Mouse (Mus musculus) embryonic facial prominence, embryonic 11.5 days (tissue): ENCODE data around the gene 1700013G24Rik. TPM values are rescaled to one million over a fixed set of nuclear protein-coding genes. Genes with fewer than 3 reads are reported as not detected.

ENCODE experiments used
- ATAC-seq: fragments of 200-750 bp; cut with Nextera tagmentation; replicated peaks from 2 replicates; pipeline ENCODE4 v1.8.0; 2017; ENCODE audit warnings: low read depth; ENCODE audit not compliant: insufficient number of reproducible peaks, low FRiP score, low TSS enrichment
- DNase-seq: peaks from one replicate; pipeline ENCODE4 v3.0.0-alpha.2; 2015; ENCODE audit warnings: low spot score
- H3K27ac ChIP-seq: fragments of 300-500 bp; sonication (generic); replicated peaks from 2 replicates; pipeline ENCODE4 v1.5.1; 2014; ENCODE audit warnings: mild to moderate bottlenecking, low read depth, low read length, control low read depth
- H3K27me3 ChIP-seq: fragments of 300-500 bp; sonication (generic); 2 replicates; pipeline ENCODE4 v1.6.1; 2014; ENCODE audit warnings: mild to moderate bottlenecking, low read length, moderate library complexity, mixed read lengths; ENCODE audit not compliant: control insufficient read depth, insufficient read depth
- H3K36me3 ChIP-seq: fragments of 300-500 bp; sonication (generic); replicated peaks from 2 replicates; pipeline ENCODE4 v1.6.1; 2014; ENCODE audit warnings: low read depth, mild to moderate bottlenecking, low read length, moderate library complexity, mixed read lengths; ENCODE audit not compliant: control insufficient read depth, insufficient read depth
- H3K4me1 ChIP-seq: fragments of 300-500 bp; sonication (generic); 2 replicates; pipeline ENCODE4 v1.6.1; 2014; ENCODE audit warnings: low read length, mixed read lengths; ENCODE audit not compliant: control insufficient read depth, insufficient read depth
- H3K4me2 ChIP-seq: fragments of 300-500 bp; sonication (generic); 2 replicates; pipeline ENCODE4 v1.6.1; 2014; ENCODE audit warnings: low read depth, mild to moderate bottlenecking, control low read depth, low read length, moderate library complexity
- H3K4me3 ChIP-seq: fragments of 300-500 bp; sonication (generic); 2 replicates; pipeline ENCODE4 v1.5.1; 2014; ENCODE audit warnings: low read depth, low read length, control low read depth
- H3K9ac ChIP-seq: fragments of 300-500 bp; sonication (generic); replicated peaks from 2 replicates; pipeline ENCODE4 v1.6.1; 2014; ENCODE audit warnings: mild to moderate bottlenecking, control low read depth, low read length
- H3K9me3 ChIP-seq: fragments of 300-500 bp; sonication (generic); replicated peaks from 2 replicates; pipeline ENCODE4 v1.6.1; 2016; ENCODE audit warnings: mild to moderate bottlenecking, low read length, inconsistent platforms, mixed read lengths; ENCODE audit not compliant: control insufficient read depth
- WGBS: fragments of 180-500 bp; shearing (Covaris S2); extraction: QIAGEN DNeasy Blood & Tissue Kit; methylation state at CpG from one replicate; pipeline ENCODE4 v1.1.7; 2014; 5-methylcytosine and 5-hydroxymethylcytosine counted together
- polyA plus RNA-seq: library from polyadenylated mRNA; unstranded; fragments of >200 nt; fragmentation: Nextera tagmentation; extraction: Ambion mirVana; gene quantifications from 2 replicates; pipeline ENCODE4 v1.2.1, GENCODE M21; 2014

Gene 1700013G24Rik
- polyA plus RNA-seq, 1 experiment from 2014 or later = not detected

GRCm38 (mm10) chr4:137468260-137469080 lies 15.4 kb downstream of the 1700013G24Rik start, which contains the start of gene Hspg2:
TSS of gene Hspg2 (plus strand) at chr4:137468769.
- peak; percentile 87 for ATAC-seq
- Histone ChIP-seq H3K4me1 (no peaks in the 10 kb centered on the region), H3K4me2 (peak within 1 kb of the TSS; percentile 91), H3K36me3 (no peaks in the 10 kb centered on the region), H3K27me3 (no peaks in the 10 kb centered on the region), H3K4me3 (peak within 1 kb of the TSS; percentile 76), H3K9ac (peak within 1 kb of the TSS; percentile 79), H3K9me3 (no peaks in the 10 kb centered on the region), H3K27ac (peak within 1 kb of the TSS; percentile 42)
- DNase-seq = peak; percentile 99
- 2% methylated on average over 65 of the region's 72 CpGs for WGBS

- Histone ChIP-seq H3K4me1 (no peaks in the 10 kb centered on the region), H3K4me3 (peak overlapping the region; percentile 76), H3K4me2 (peak overlapping the region; percentile 91), H3K9me3 (no peaks in the 10 kb centered on the region), H3K36me3 (no peaks in the 10 kb centered on the region), H3K27me3 (no peaks in the 10 kb centered on the region), H3K27ac (peak overlapping the region; percentile 42), H3K9ac (peak overlapping the region; percentile 79)
- DNase-seq (peak; percentile 52), ATAC-seq (0 out of 2 replicates have a peak, but pooled peaks have one; percentile 0)
- 4% methylated on average over 19 of the region's 20 CpGs for WGBS
Measured at GRCm38 (mm10) chr4:137469081-137469844, 16.2 kb downstream of the 1700013G24Rik start.

- Histone ChIP-seq H3K4me2 (peak overlapping the region; percentile 91), H3K36me3 (no peaks in the 10 kb centered on the region), H3K27me3 (no peaks in the 10 kb centered on the region), H3K4me3 (peak overlapping the region; percentile 76), H3K27ac (no peak overlapping the region), H3K9ac (peak overlapping the region; percentile 79), H3K4me1 (no peaks in the 10 kb centered on the region), H3K9me3 (no peaks in the 10 kb centered on the region)
- WGBS = 43% methylated on average over 15 of the region's 15 CpGs
- DNase-seq (no peak), ATAC-seq (0 out of 2 replicates have a peak, but pooled peaks have one; percentile 8)
Measured at GRCm38 (mm10) chr4:137469845-137470692, 17.0 kb downstream of the 1700013G24Rik start.

GRCm38 (mm10) chr4:137470701-137471317 lies 17.7 kb downstream of the 1700013G24Rik start:
- H3K4me2 ChIP-seq = peak overlapping the region; percentile 5; the same call in 1 of the 2 replicates
- H3K27me3 ChIP-seq = no peaks in the 10 kb centered on the region
- no peak for ATAC-seq
- DNase-seq = no peak
- H3K4me1 ChIP-seq = no peaks in the 10 kb centered on the region
- peak overlapping the region; percentile 29 for H3K27ac ChIP-seq
- H3K9me3 ChIP-seq = no peaks in the 10 kb centered on the region
- no peaks in the 10 kb centered on the region for H3K36me3 ChIP-seq
- peak overlapping the region; percentile 76; the same call in 1 of the 2 replicates for H3K4me3 ChIP-seq
- peak overlapping the region; percentile 28 for H3K9ac ChIP-seq
- 56% methylated on average over 9 of the region's 9 CpGs for WGBS

GRCm38 (mm10) chr4:137471326-137471725 lies 18.2 kb downstream of the 1700013G24Rik start:
- Histone ChIP-seq H3K36me3 (no peaks in the 10 kb centered on the region), H3K27me3 (no peaks in the 10 kb centered on the region), H3K27ac (peak overlapping the region; percentile 29), H3K9me3 (no peaks in the 10 kb centered on the region), H3K4me3 (no peak overlapping the region), H3K4me1 (peaks cover 3% of the 10 kb centered on the region; the same call in 1 of the 2 replicates), H3K9ac (peak overlapping the region; percentile 28), H3K4me2 (no peak overlapping the region; the same call in 1 of the 2 replicates)
- no peak for DNase-seq
- ATAC-seq = no peak
- 59% methylated on average over 8 of the region's 8 CpGs for WGBS

- H3K36me3 ChIP-seq = no peaks in the 10 kb centered on the region
- 82% methylated on average over 8 of the region's 8 CpGs for WGBS
- no peaks in the 10 kb centered on the region for H3K9me3 ChIP-seq
- H3K27ac ChIP-seq = no peak overlapping the region
- H3K4me2 ChIP-seq = no peak overlapping the region
- H3K27me3 ChIP-seq = no peaks in the 10 kb centered on the region
- H3K4me3 ChIP-seq = no peak overlapping the region
- DNase-seq = no peak
- H3K9ac ChIP-seq = no peak overlapping the region; the same call in 1 of the 2 replicates
- H3K4me1 ChIP-seq = peaks cover 11% of the 10 kb centered on the region
- no peak for ATAC-seq
Measured at GRCm38 (mm10) chr4:137473240-137473639, 20.2 kb downstream of the 1700013G24Rik start.

GRCm38 (mm10) chr4:137473701-137474388 lies 20.8 kb downstream of the 1700013G24Rik start:
- ATAC-seq (no peak), DNase-seq (no peak)
- H3K27me3 ChIP-seq = no peaks in the 10 kb centered on the region
- 73% methylated on average over 18 of the region's 18 CpGs for WGBS
- no peak overlapping the region for H3K27ac ChIP-seq
- no peak overlapping the region for H3K4me2 ChIP-seq
- H3K4me1 ChIP-seq = peaks cover 11% of the 10 kb centered on the region
- no peaks in the 10 kb centered on the region for H3K36me3 ChIP-seq
- H3K9me3 ChIP-seq = no peaks in the 10 kb centered on the region
- no peak overlapping the region for H3K4me3 ChIP-seq
- peak overlapping the region; percentile 2; the same call in 1 of the 2 replicates for H3K9ac ChIP-seq
